Mouse (Mus musculus) testis, postnatal 10 days (tissue): ENCODE measurements around the gene Gkap1.

Experiments
- DNase-seq: peaks from one replicate; pipeline ENCODE4 v3.0.0; 2021; ENCODE audit warnings: low spot score

The Gkap1 gene

GRCm38 (mm10) chr13:58275599-58275998, at the start of gene Gkap1:
Gene Gkap1, minus strand, starts transcription at chr13:58275699.
- DNase-seq, result no peak

- DNase-seq, result no peak
Observed at GRCm38 (mm10) chr13:58317768-58318167, 42.3 kb upstream of the Gkap1 start.

- DNase-seq, result no peak
Observed at GRCm38 (mm10) chr13:58314991-58315390, 39.5 kb upstream of the Gkap1 start.

GRCm38 (mm10) chr13:58313758-58314157, 38.3 kb upstream of the Gkap1 start:
- no peak for DNase-seq

GRCm38 (mm10) chr13:58311351-58311750, 35.9 kb upstream of the Gkap1 start:
- DNase-seq, result no peak

GRCm38 (mm10) chr13:58309499-58309898, 34.0 kb upstream of the Gkap1 start:
- no peak for DNase-seq

- DNase-seq, result no peak
Observed at GRCm38 (mm10) chr13:58307453-58307852, 32.0 kb upstream of the Gkap1 start.

- DNase-seq, result no peak
Observed at GRCm38 (mm10) chr13:58305230-58305629, 29.7 kb upstream of the Gkap1 start.

- no peak for DNase-seq
Observed at GRCm38 (mm10) chr13:58302421-58303145, 27.1 kb upstream of the Gkap1 start.

- DNase-seq, result no peak
Observed at GRCm38 (mm10) chr13:58301961-58302360, 26.5 kb upstream of the Gkap1 start.

- no peak for DNase-seq
Observed at GRCm38 (mm10) chr13:58298756-58299155, 23.3 kb upstream of the Gkap1 start.

- DNase-seq, result no peak
Observed at GRCm38 (mm10) chr13:58295582-58295981, 20.1 kb upstream of the Gkap1 start.

- DNase-seq, result no peak
Observed at GRCm38 (mm10) chr13:58292811-58293210, 17.3 kb upstream of the Gkap1 start.

GRCm38 (mm10) chr13:58289308-58289707, 13.8 kb upstream of the Gkap1 start:
- no peak for DNase-seq

GRCm38 (mm10) chr13:58287822-58288221, 12.3 kb upstream of the Gkap1 start:
- DNase-seq, result peak; percentile 97

- DNase-seq, result no peak
Observed at GRCm38 (mm10) chr13:58283466-58283865, 8.0 kb upstream of the Gkap1 start.

- no peak for DNase-seq
Observed at GRCm38 (mm10) chr13:58281936-58282335, 6.4 kb upstream of the Gkap1 start.

- no peak for DNase-seq
Observed at GRCm38 (mm10) chr13:58280528-58280927, 5.0 kb upstream of the Gkap1 start.

- DNase-seq, result peak; percentile 82
Observed at GRCm38 (mm10) chr13:58276256-58276655, 757 bp upstream of the Gkap1 start.

- no peak for DNase-seq
Observed at GRCm38 (mm10) chr13:58275076-58275475, 423 bp downstream of the Gkap1 start.

- peak; percentile 88 for DNase-seq
Observed at GRCm38 (mm10) chr13:58274259-58274991, 1.1 kb downstream of the Gkap1 start.

- DNase-seq, result peak; percentile 70
Observed at GRCm38 (mm10) chr13:58273411-58274258, 1.9 kb downstream of the Gkap1 start.

GRCm38 (mm10) chr13:58266864-58267263, 8.6 kb downstream of the Gkap1 start:
- DNase-seq, result no peak
